ENCODE assay signal across 9 mouse cellular contexts in genomic region chr1:138550184-138550583, GRCm38 (mm10).
DNase-seq lines count a peak whose midpoint lies in the region; ATAC-seq and TF ChIP-seq lines count a peak whose summit lies in the region.
"Had no signal": no experiment of that assay in that cellular context is flagged by ENCODE, and none has a peak within 500 bp of the region (broad histone marks: within the 10 kb centered on the region; RNA-seq: fewer than 3 reads in every experiment).

No protein-coding gene starts in this region.

- no peaks in the 10 kb centered on the region for H3K27me3 ChIP-seq in heart, embryonic 15.5 days
- no peaks in the 10 kb centered on the region for H3K27me3 ChIP-seq in liver, postnatal 0 days (ENCODE audit: insufficient read depth, low read length)
- H3K27me3 ChIP-seq: hindbrain, embryonic 13.5 days had no signal

- H3K9me3 ChIP-seq in heart, embryonic 15.5 days (replicated peaks) = no peaks in the 10 kb centered on the region
- no peaks in the 10 kb centered on the region for H3K9me3 ChIP-seq in liver, postnatal 0 days (ENCODE audit: low read length)
- H3K9me3 ChIP-seq: hindbrain, embryonic 13.5 days had no signal

- no peak for TF ChIP-seq CTCF in liver, postnatal 0 days (IDR thresholded peaks at IDR 0.05; ENCODE audit: low read depth)

- peak; percentile 39 for DNase-seq in CD4-positive, CD25-positive, alpha-beta regulatory T cell, adult 2 months (ENCODE audit: low read depth, low spot score)
- DNase-seq in R1 (ENCODE audit: low read depth, low spot score) = peak; percentile 21
- DNase-seq in liver, postnatal 0 days = peak; percentile 21
- no peak for DNase-seq in frontal cortex, postnatal 10 days (ENCODE audit: low spot score in 2 of 2)
- no peak for DNase-seq in urinary bladder, postnatal 4 days (ENCODE audit: low spot score in 2 of 2)
- no peak for DNase-seq in right cerebral cortex, postnatal 4 days
- DNase-seq in cerebellum, postnatal 25 days = no peak

- H3K9ac ChIP-seq in heart, embryonic 15.5 days = no peak overlapping the region
- H3K9ac ChIP-seq in liver, postnatal 0 days (replicated peaks) = no peak overlapping the region
- H3K9ac ChIP-seq: hindbrain, embryonic 13.5 days had no signal

- H3K4me2 ChIP-seq in heart, embryonic 15.5 days = no peak overlapping the region
- H3K4me2 ChIP-seq in liver, postnatal 0 days (ENCODE audit: low read depth, low read length) = peak overlapping the region; percentile 47
- H3K4me2 ChIP-seq: hindbrain, embryonic 13.5 days had no signal

- WGBS in heart, embryonic 15.5 days = 21% methylated on average over 6 of the region's 6 CpGs
- 28% methylated on average over 6 of the region's 6 CpGs for WGBS in liver, postnatal 0 days (ENCODE audit: insufficient replicate concordance)

- H3K4me1 ChIP-seq in heart, embryonic 15.5 days (replicated peaks) = peaks cover 9% of the 10 kb centered on the region
- no peaks in the 10 kb centered on the region; the same call in 1 of the 2 replicates for H3K4me1 ChIP-seq in liver, postnatal 0 days (ENCODE audit: insufficient read depth)

- ATAC-seq in heart, embryonic 15.5 days (replicated peaks; ENCODE audit: insufficient number of reproducible peaks, insufficient read depth, low FRiP score, low read depth) = peak; percentile 60; the same call in 1 of the 2 replicates
- ATAC-seq in liver, postnatal 0 days = peak; percentile 51

- H3K27ac ChIP-seq in heart, embryonic 15.5 days = peak overlapping the region; percentile 18; the same call in 1 of the 2 replicates
- no peak overlapping the region for H3K27ac ChIP-seq in liver, postnatal 0 days (ENCODE audit: low read depth)
- H3K27ac ChIP-seq: hindbrain, embryonic 13.5 days had no signal

- 0 out of 2 replicates have a peak, but pooled peaks cover 3% of the 10 kb centered on the region for H3K36me3 ChIP-seq in heart, embryonic 15.5 days
- peaks cover 7% of the 10 kb centered on the region; the same call in 1 of the 2 replicates for H3K36me3 ChIP-seq in liver, postnatal 0 days (replicated peaks; ENCODE audit: insufficient read depth, low read length)
- H3K36me3 ChIP-seq: hindbrain, embryonic 13.5 days had no signal

- H3K4me3 ChIP-seq in heart, embryonic 15.5 days = no peak overlapping the region
- H3K4me3 ChIP-seq in liver, postnatal 0 days (ENCODE audit: low read depth, low read length) = no peak overlapping the region
- H3K4me3 ChIP-seq: hindbrain, embryonic 13.5 days had no signal

- no peak for TF ChIP-seq EP300 in liver, postnatal 0 days (IDR thresholded peaks at IDR 0.05; ENCODE audit: low read depth)

Comparison
In these comparisons a context has a peak if more than half of its experiments do, and no peak if none do; other contexts are left out.
1. DNase-seq: peak in CD4-positive, CD25-positive, alpha-beta regulatory T cell, adult 2 months (single experiment), R1 (single experiment) and liver, postnatal 0 days (single experiment); none in frontal cortex, postnatal 10 days (0 of 2), urinary bladder, postnatal 4 days (0 of 2), right cerebral cortex, postnatal 4 days (single experiment) and cerebellum, postnatal 25 days (0 of 2).